Mouse (Mus musculus): ENCODE measurements around the gene Bcl2a1a.
"Not testable (repeated sequence)": the region's sequence is repeated elsewhere in the genome, so short reads cannot be mapped to it uniquely, and the experiment has no call there.

Bcl2a1a gene

GRCm38 (mm10) chr9:88956670-88957153, at the start of gene Bcl2a1a:
Bcl2a1a (plus strand) TSS chr9:88956900.
- DNase-seq (ENCODE audit: low spot score), result not testable (repeated sequence)

GRCm38 (mm10) chr9:88916576-88916975, 40.1 kb upstream of the Bcl2a1a start:
- DNase-seq (ENCODE audit: low spot score), result not testable (repeated sequence)

- not testable (repeated sequence) for DNase-seq (ENCODE audit: low spot score)
Observed at GRCm38 (mm10) chr9:88938312-88938711, 18.4 kb upstream of the Bcl2a1a start.

GRCm38 (mm10) chr9:88951466-88951865, 5.2 kb upstream of the Bcl2a1a start:
- not testable (repeated sequence) for DNase-seq (ENCODE audit: low spot score)

GRCm38 (mm10) chr9:88953151-88953550, 3.5 kb upstream of the Bcl2a1a start:
- DNase-seq (ENCODE audit: low spot score), result not testable (repeated sequence)

- DNase-seq (ENCODE audit: low spot score), result not testable (repeated sequence)
Observed at GRCm38 (mm10) chr9:88955224-88955623, 1.5 kb upstream of the Bcl2a1a start.

GRCm38 (mm10) chr9:88956035-88956434, 665 bp upstream of the Bcl2a1a start:
- DNase-seq (ENCODE audit: low spot score), result not testable (repeated sequence)

GRCm38 (mm10) chr9:88958891-88959290, 2.2 kb downstream of the Bcl2a1a start:
- DNase-seq (ENCODE audit: low spot score), result no peak

- DNase-seq (ENCODE audit: low spot score), result not testable (repeated sequence)
Observed at GRCm38 (mm10) chr9:88959981-88960380, 3.3 kb downstream of the Bcl2a1a start.

GRCm38 (mm10) chr9:88966462-88966861, 9.8 kb downstream of the Bcl2a1a start:
- DNase-seq (ENCODE audit: low spot score), result not testable (repeated sequence)

GRCm38 (mm10) chr9:88969502-88969901, 12.8 kb downstream of the Bcl2a1a start:
- not testable (repeated sequence) for DNase-seq (ENCODE audit: low spot score)

- DNase-seq (ENCODE audit: low spot score), result not testable (repeated sequence)
Observed at GRCm38 (mm10) chr9:88976875-88977274, 20.2 kb downstream of the Bcl2a1a start.

GRCm38 (mm10) chr9:88979781-88980180, 23.1 kb downstream of the Bcl2a1a start:
- not testable (repeated sequence) for DNase-seq (ENCODE audit: low spot score)

GRCm38 (mm10) chr9:89001541-89001940, 44.8 kb downstream of the Bcl2a1a start:
- DNase-seq (ENCODE audit: low spot score), result not testable (repeated sequence)
